Mouse (Mus musculus): ENCODE results near the gene Ctnnd2. TPM values are rescaled to one million over a fixed set of nuclear protein-coding genes. Genes with fewer than 3 reads are reported as not detected.

The Ctnnd2 gene
- polyA plus RNA-seq, 1 experiment, result 2.1 TPM

- 81% methylated on average over 2 of the region's 2 CpGs for WGBS
- H3K4me1 ChIP-seq (ENCODE audit: control insufficient read depth, insufficient read depth, low read length), result no peaks in the 10 kb centered on the region
- no peak overlapping the region for H3K27ac ChIP-seq (ENCODE audit: control insufficient read depth, insufficient read depth, low read depth, low read length, poor library complexity)
- H3K4me3 ChIP-seq (replicated peaks; ENCODE audit: control insufficient read depth, low read depth, low read length), result no peak overlapping the region
- TF ChIP-seq POLR2A (IDR thresholded peaks at IDR 0.05; ENCODE audit: borderline replicate concordance, control insufficient read depth, low read depth, low read length), result no peak
- no peak for TF ChIP-seq CTCF (IDR thresholded peaks at IDR 0.05; ENCODE audit: control insufficient read depth, insufficient read depth, low read length)
Measured at GRCm38 (mm10) chr15:30986890-30987289, 814.5 kb downstream of the Ctnnd2 start.

- no peak for TF ChIP-seq POLR2A (IDR thresholded peaks at IDR 0.05; ENCODE audit: borderline replicate concordance, control insufficient read depth, low read depth, low read length)
- no peak for TF ChIP-seq CTCF (IDR thresholded peaks at IDR 0.05; ENCODE audit: control insufficient read depth, insufficient read depth, low read length)
- WGBS, result 76% methylated on average over 15 of the region's 15 CpGs
- H3K27ac ChIP-seq (ENCODE audit: control insufficient read depth, insufficient read depth, low read depth, low read length, poor library complexity), result no peak overlapping the region
- H3K4me1 ChIP-seq (ENCODE audit: control insufficient read depth, insufficient read depth, low read length), result no peaks in the 10 kb centered on the region
- no peak overlapping the region for H3K4me3 ChIP-seq (replicated peaks; ENCODE audit: control insufficient read depth, low read depth, low read length)
Measured at GRCm38 (mm10) chr15:30990421-30991252, 818.2 kb downstream of the Ctnnd2 start.

- 84% methylated on average over 12 of the region's 12 CpGs for WGBS
- Histone ChIP-seq H3K4me1 (ENCODE audit: control insufficient read depth, insufficient read depth, low read length) (no peaks in the 10 kb centered on the region), H3K4me3 (replicated peaks; ENCODE audit: control insufficient read depth, low read depth, low read length) (no peak overlapping the region), H3K27ac (ENCODE audit: control insufficient read depth, insufficient read depth, low read depth, low read length, poor library complexity) (no peak overlapping the region)
- TF ChIP-seq CTCF (IDR thresholded peaks at IDR 0.05; ENCODE audit: control insufficient read depth, insufficient read depth, low read length) (no peak), POLR2A (IDR thresholded peaks at IDR 0.05; ENCODE audit: borderline replicate concordance, control insufficient read depth, low read depth, low read length) (no peak)
Measured at GRCm38 (mm10) chr15:30992357-30992756, 820.0 kb downstream of the Ctnnd2 start.

DNA sequence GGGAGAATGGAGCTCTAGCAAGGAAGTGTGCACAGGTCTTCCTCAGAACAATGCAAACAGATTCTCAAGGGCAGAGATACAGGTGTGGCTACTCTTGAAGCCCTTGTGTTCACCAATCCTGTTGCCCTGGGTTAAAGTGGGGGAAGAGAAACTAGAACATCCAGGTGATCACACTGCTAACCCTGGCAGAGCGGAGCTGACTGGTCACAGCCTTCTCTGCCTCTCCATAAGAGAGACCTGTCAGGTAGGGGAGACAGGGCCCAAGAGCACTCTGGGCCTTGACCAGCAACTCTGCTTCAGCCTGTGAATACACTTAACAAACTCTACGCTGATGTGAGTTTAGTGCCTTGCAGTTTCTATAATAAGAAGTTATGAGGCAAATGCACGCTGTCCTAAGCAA, 820.5 kb downstream of the Ctnnd2 start:
- WGBS, result 85% methylated on average over 3 of the region's 3 CpGs
- H3K4me3 ChIP-seq (replicated peaks; ENCODE audit: control insufficient read depth, low read depth, low read length), result no peak overlapping the region

DNA sequence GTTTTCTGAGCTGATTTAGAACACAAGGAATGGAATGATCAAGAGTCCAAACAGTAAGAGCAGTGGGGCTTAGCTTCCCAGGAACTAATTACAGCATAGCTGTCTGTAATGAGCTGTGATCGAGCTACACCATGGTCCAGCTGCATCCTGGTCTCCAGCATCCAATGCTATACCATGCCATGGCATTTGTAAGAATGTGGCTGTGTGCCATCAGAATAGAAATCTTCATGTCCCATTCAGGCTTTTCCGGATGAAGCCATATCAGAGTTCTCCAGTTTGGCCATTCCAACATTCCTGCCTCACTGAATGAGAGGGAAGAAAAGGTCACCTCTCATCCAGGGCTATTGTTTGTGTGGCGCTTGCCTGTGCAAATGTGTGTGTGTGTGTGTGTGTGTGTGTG, 823.0 kb downstream of the Ctnnd2 start:
- Histone ChIP-seq H3K4me1 (ENCODE audit: control insufficient read depth, insufficient read depth, low read length) (no peaks in the 10 kb centered on the region), H3K27ac (ENCODE audit: control insufficient read depth, insufficient read depth, low read depth, low read length, poor library complexity) (no peak overlapping the region), H3K4me3 (replicated peaks; ENCODE audit: control insufficient read depth, low read depth, low read length) (no peak overlapping the region)
- 70% methylated on average over 3 of the region's 3 CpGs for WGBS
- TF ChIP-seq CTCF (IDR thresholded peaks at IDR 0.05; ENCODE audit: control insufficient read depth, insufficient read depth, low read length) (no peak), POLR2A (IDR thresholded peaks at IDR 0.05; ENCODE audit: borderline replicate concordance, control insufficient read depth, low read depth, low read length) (no peak)

More for the DNA sequence above, 820.5 kb downstream of the Ctnnd2 start:
- no peak overlapping the region for H3K27ac ChIP-seq (ENCODE audit: control insufficient read depth, insufficient read depth, low read depth, low read length, poor library complexity)
- no peaks in the 10 kb centered on the region for H3K4me1 ChIP-seq (ENCODE audit: control insufficient read depth, insufficient read depth, low read length)
- TF ChIP-seq CTCF (IDR thresholded peaks at IDR 0.05; ENCODE audit: control insufficient read depth, insufficient read depth, low read length), result no peak
- no peak for TF ChIP-seq POLR2A (IDR thresholded peaks at IDR 0.05; ENCODE audit: borderline replicate concordance, control insufficient read depth, low read depth, low read length)

DNA sequence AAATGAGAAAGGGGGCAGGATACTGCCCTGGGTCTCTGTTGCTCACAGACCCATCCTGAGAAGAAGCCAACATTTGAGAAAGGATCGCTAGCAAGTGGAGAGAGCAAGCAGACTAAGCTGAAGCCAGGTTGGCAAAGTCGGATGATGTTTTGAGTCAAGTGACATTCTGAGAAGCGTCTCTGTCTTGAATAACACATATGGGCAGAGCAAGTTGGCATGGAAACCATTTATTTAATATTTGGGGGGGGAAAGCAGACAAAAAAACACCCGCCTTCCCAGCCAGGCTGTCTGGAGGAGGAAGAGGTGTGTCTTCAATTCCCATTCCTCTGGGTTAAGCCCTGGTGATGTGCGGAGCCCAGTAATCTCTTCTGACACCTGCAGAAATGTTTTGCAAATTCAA, 832.1 kb downstream of the Ctnnd2 start:
- 79% methylated on average over 5 of the region's 5 CpGs for WGBS
- H3K4me3 ChIP-seq (replicated peaks; ENCODE audit: control insufficient read depth, low read depth, low read length), result no peak overlapping the region
- H3K4me1 ChIP-seq (ENCODE audit: control insufficient read depth, insufficient read depth, low read length), result no peaks in the 10 kb centered on the region
- TF ChIP-seq POLR2A (IDR thresholded peaks at IDR 0.05; ENCODE audit: borderline replicate concordance, control insufficient read depth, low read depth, low read length) (no peak), CTCF (IDR thresholded peaks at IDR 0.05; ENCODE audit: control insufficient read depth, insufficient read depth, low read length) (no peak)
- H3K27ac ChIP-seq (ENCODE audit: control insufficient read depth, insufficient read depth, low read depth, low read length, poor library complexity), result no peak overlapping the region

GRCm38 (mm10) chr15:31004976-31005375, 832.6 kb downstream of the Ctnnd2 start:
- H3K4me1 ChIP-seq (ENCODE audit: control insufficient read depth, insufficient read depth, low read length), result no peaks in the 10 kb centered on the region
- TF ChIP-seq CTCF (IDR thresholded peaks at IDR 0.05; ENCODE audit: control insufficient read depth, insufficient read depth, low read length), result no peak
- TF ChIP-seq POLR2A (IDR thresholded peaks at IDR 0.05; ENCODE audit: borderline replicate concordance, control insufficient read depth, low read depth, low read length), result no peak
- 79% methylated on average over 8 of the region's 8 CpGs for WGBS
- no peak overlapping the region for H3K27ac ChIP-seq (ENCODE audit: control insufficient read depth, insufficient read depth, low read depth, low read length, poor library complexity)
- H3K4me3 ChIP-seq (replicated peaks; ENCODE audit: control insufficient read depth, low read depth, low read length), result no peak overlapping the region

- no peak overlapping the region for H3K4me3 ChIP-seq (replicated peaks; ENCODE audit: control insufficient read depth, low read depth, low read length)
- no peak overlapping the region for H3K27ac ChIP-seq (ENCODE audit: control insufficient read depth, insufficient read depth, low read depth, low read length, poor library complexity)
- WGBS, result 79% methylated on average over 8 of the region's 8 CpGs
- TF ChIP-seq POLR2A (IDR thresholded peaks at IDR 0.05; ENCODE audit: borderline replicate concordance, control insufficient read depth, low read depth, low read length), result no peak
- TF ChIP-seq CTCF (IDR thresholded peaks at IDR 0.05; ENCODE audit: control insufficient read depth, insufficient read depth, low read length), result no peak
- H3K4me1 ChIP-seq (ENCODE audit: control insufficient read depth, insufficient read depth, low read length), result no peaks in the 10 kb centered on the region
Measured at GRCm38 (mm10) chr15:31006050-31006824, 833.8 kb downstream of the Ctnnd2 start.
